Mouse (Mus musculus) heart, embryonic 13.5 days (tissue): ENCODE measurements at regions not wholly inside any gene's neighbourhood (a gene's known extent, or its start where the extent isn't known, plus 50 kb on each side); places are given as distances from the start of the nearest gene placed in this dataset.

Experiments
- ATAC-seq: fragments of 200-750 bp; cut with Nextera tagmentation; 2 replicates; pipeline ENCODE4 v1.8.0; 2017; ENCODE audit warnings: moderate TSS enrichment; ENCODE audit not compliant: insufficient number of reproducible peaks, low FRiP score, low TSS enrichment; ENCODE audit errors: extremely low read depth
- H3K27ac ChIP-seq: fragments of 300-500 bp; sonication (generic); replicated peaks from 2 replicates; pipeline ENCODE4 v1.5.1; 2015; ENCODE audit warnings: moderate library complexity, mild to moderate bottlenecking, inconsistent platforms
- H3K27me3 ChIP-seq: fragments of 300-500 bp; sonication (generic); replicated peaks from 2 replicates; pipeline ENCODE4 v1.6.1; 2015; ENCODE audit warnings: mild to moderate bottlenecking, inconsistent platforms
- H3K36me3 ChIP-seq: fragments of 300-500 bp; sonication (generic); 2 replicates; pipeline ENCODE4 v1.6.1; 2015; ENCODE audit warnings: mild to moderate bottlenecking, inconsistent platforms
- H3K4me1 ChIP-seq: fragments of 300-500 bp; sonication (generic); 2 replicates; pipeline ENCODE4 v1.6.1; 2015; ENCODE audit warnings: inconsistent platforms
- H3K4me2 ChIP-seq: fragments of 300-500 bp; sonication (generic); 2 replicates; pipeline ENCODE4 v1.6.1; 2015; ENCODE audit warnings: inconsistent platforms, mild to moderate bottlenecking, moderate library complexity
- H3K4me3 ChIP-seq: fragments of 300-500 bp; sonication (generic); 2 replicates; pipeline ENCODE4 v1.5.1; 2015; ENCODE audit warnings: moderate library complexity, mild to moderate bottlenecking, inconsistent platforms
- H3K9ac ChIP-seq: fragments of 300-500 bp; sonication (generic); 2 replicates; pipeline ENCODE4 v1.6.1; 2015; ENCODE audit warnings: inconsistent platforms, mild to moderate bottlenecking, moderate library complexity
- H3K9me3 ChIP-seq: fragments of 300-500 bp; sonication (generic); 2 replicates; pipeline ENCODE4 v1.6.1; 2016; ENCODE audit warnings: inconsistent platforms
- WGBS: fragments of 180-500 bp; shearing (Covaris S2); methylation state at CpG from one replicate; pipeline ENCODE4 v1.1.7; 2015; ENCODE audit warnings: mixed read lengths; 5-methylcytosine and 5-hydroxymethylcytosine counted together

DNA sequence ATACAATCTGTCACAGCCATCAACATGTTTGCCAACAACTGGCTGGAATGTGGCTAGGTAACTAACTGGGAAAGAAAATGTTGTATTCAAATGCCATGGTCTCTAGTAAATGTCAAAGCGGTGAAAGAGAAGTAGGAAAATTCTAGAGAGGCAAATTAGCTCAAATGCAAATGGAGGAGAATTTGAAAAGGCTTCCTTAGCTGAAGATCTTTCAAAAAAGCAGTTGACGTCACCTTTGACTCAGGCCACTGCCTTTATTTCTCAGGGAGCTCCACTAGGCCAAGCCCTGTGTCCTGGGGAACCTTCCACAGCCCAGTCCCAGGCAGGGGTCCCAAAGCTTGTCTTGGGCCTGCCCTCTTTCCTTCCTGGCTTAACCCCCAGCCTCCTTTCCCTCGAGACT lies 136.6 kb downstream of the Tmem38b start:
- H3K4me1 ChIP-seq = peaks cover 4% of the 10 kb centered on the region; the same call in 1 of the 2 replicates
- no peak overlapping the region for H3K27ac ChIP-seq
- H3K9me3 ChIP-seq = no peaks in the 10 kb centered on the region
- no peak overlapping the region for H3K4me3 ChIP-seq
- no peaks in the 10 kb centered on the region for H3K36me3 ChIP-seq
- no peak for ATAC-seq
- no peaks in the 10 kb centered on the region for H3K27me3 ChIP-seq
- no peak overlapping the region for H3K9ac ChIP-seq
- no peak overlapping the region for H3K4me2 ChIP-seq
- 71% methylated on average over 3 of the region's 3 CpGs for WGBS

DNA sequence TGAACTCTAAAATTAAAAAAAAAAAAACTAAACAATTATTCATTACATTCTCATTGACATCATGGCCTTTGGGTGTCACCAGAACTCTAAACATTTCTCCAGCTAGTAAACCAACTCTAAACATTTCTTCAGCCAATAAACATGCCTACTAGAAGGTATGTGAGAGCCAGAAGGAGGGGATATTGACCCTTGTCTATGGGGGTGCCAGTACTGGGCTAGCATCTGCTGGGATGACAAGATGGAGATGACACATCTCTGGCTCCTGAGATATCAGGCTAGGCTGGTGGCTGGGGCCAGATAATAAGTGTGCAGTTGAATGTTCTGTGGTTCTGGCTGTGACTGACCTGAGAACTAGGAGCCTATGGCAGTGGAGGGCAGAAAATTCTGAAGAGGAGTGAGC lies 144.6 kb downstream of the Tmem38b start:
- no peak overlapping the region for H3K27ac ChIP-seq
- no peaks in the 10 kb centered on the region for H3K27me3 ChIP-seq
- no peaks in the 10 kb centered on the region for H3K36me3 ChIP-seq
- no peak overlapping the region for H3K9ac ChIP-seq
- peaks cover 2% of the 10 kb centered on the region for H3K4me1 ChIP-seq
- no peak overlapping the region for H3K4me3 ChIP-seq
- no peak overlapping the region for H3K4me2 ChIP-seq
- no peak for ATAC-seq
- H3K9me3 ChIP-seq = peaks cover 6% of the 10 kb centered on the region; the same call in 1 of the 2 replicates

DNA sequence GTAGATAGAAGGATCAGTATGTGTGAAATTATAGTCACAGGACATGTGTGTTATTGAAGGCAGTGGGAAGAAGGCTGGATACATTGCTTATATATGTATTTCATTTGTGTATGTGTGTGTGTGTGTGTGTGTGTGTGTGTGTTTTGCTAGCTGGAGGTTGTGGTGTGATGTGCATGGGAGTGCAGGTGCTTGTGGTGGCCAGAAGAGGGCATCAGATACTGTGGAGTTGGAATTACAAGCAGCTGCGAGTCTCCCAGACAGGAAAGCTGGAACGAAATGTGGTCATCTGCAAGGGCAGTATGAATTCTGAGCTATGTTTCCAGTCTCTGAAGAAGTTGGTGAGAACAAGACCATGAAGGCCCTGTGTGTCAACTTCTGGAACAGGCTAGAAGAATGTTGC lies 145.1 kb downstream of the Tmem38b start:
- Histone ChIP-seq H3K9ac (no peak overlapping the region), H3K4me3 (no peak overlapping the region), H3K36me3 (no peaks in the 10 kb centered on the region), H3K9me3 (peaks cover 6% of the 10 kb centered on the region; the same call in 1 of the 2 replicates), H3K27me3 (no peaks in the 10 kb centered on the region), H3K4me1 (peaks cover 7% of the 10 kb centered on the region), H3K27ac (no peak overlapping the region), H3K4me2 (no peak overlapping the region)
- ATAC-seq = no peak
- 79% methylated on average over 2 of the region's 2 CpGs for WGBS

DNA sequence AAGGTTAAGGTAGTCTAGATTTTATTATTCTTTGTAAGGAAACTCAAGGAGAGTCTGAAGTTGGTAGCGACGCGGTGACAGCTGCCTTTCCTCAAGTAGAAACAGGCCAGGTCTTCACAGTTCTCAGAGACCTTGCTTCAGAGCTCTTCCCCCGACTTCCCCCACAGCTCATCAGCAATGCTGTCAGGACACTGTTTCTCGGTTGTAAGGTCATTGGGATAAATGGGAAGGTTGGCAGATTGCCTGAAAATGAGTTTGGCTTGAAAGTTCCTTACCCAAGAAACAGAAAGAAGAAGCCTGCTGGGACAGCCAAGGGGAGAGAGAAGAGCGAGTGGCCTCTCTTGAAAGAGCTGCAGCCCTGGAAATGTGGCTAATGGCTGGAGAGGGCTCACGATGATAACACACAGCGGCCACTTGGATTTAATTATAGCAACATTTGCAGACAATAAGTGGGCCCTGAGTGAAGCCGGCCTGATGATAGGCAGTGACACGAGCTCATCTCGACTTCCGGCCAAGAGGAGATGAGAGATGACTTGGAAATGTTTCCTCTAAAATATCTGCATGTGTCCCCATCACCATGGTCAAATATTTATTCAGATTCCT lies 150.3 kb downstream of the Tmem38b start:
- Histone ChIP-seq H3K36me3 (no peaks in the 10 kb centered on the region), H3K9me3 (peaks cover under 1% of the 10 kb centered on the region; the same call in 1 of the 2 replicates), H3K4me1 (peaks cover 13% of the 10 kb centered on the region), H3K9ac (no peak overlapping the region), H3K27ac (peak overlapping the region; percentile 50), H3K4me3 (no peak overlapping the region), H3K27me3 (no peaks in the 10 kb centered on the region), H3K4me2 (peak overlapping the region; percentile 49)
- no peak for ATAC-seq
- WGBS = 19% methylated on average over 12 of the region's 12 CpGs

DNA sequence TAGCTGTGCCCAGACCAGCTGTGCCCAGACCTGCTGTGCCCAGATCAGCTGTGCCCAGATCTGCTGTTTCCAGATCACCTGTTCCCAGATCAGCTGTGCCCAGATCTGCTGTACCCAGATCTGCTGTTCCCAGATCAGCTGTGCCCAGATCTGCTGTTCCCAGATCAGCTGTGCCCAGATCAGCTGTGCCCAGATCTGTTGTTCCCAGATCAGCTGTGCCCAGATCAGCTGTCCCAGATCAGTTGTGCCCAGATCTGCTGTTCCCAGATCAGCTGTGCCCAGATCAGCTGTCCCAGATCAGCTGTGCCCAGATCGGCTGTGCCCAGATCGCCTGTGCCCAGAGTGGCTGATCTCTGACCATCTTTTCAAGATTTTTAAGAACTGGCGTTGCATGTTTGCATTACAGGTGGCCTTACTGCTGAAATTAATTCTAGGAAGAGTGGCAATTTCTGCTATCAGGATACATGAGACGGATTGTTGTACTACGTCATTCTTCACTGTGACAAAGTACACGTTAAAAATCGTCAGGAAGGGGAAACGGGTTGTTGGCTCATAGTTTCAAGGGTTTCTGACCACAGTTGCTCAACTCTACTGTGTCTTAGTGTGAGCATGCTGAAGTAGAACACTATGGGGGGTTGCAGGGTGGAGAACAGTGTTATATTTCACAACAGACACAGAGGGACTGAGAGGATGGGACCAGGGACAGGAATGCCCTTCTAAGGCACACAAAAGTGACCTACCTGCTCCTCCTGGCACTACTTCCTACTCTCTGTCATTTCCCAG lies 160.9 kb downstream of the Tmem38b start:
- 74% methylated on average over 8 of the region's 8 CpGs for WGBS
- no peaks in the 10 kb centered on the region for H3K36me3 ChIP-seq
- H3K9me3 ChIP-seq = 0 out of 2 replicates have a peak, but pooled peaks cover 4% of the 10 kb centered on the region
- no peak overlapping the region for H3K4me2 ChIP-seq
- no peak overlapping the region for H3K4me3 ChIP-seq
- H3K4me1 ChIP-seq = no peaks in the 10 kb centered on the region
- no peaks in the 10 kb centered on the region for H3K27me3 ChIP-seq
- H3K27ac ChIP-seq = no peak overlapping the region
- no peak for ATAC-seq
- H3K9ac ChIP-seq = no peak overlapping the region

DNA sequence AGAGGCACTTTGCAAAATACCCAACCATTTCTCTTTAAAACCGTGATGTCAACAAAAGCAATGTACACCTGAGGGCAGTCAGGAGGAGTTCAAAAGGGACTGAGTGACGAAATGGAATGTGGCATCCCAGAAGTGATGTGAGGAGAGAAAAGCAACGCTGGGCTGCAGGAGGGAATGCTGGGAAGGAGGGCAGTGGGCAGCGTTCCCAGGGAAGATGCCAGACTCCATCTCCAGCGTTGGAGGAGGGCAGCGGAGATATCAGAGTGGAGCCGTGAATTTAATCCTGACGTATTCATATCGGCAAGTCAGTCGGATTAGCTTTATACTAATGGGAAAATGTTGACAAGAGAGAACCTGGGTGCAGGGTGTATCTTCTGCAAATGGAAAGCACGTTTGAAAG lies 161.7 kb downstream of the Tmem38b start:
- Histone ChIP-seq H3K4me2 (no peak overlapping the region), H3K9ac (no peak overlapping the region), H3K4me3 (no peak overlapping the region), H3K27me3 (no peaks in the 10 kb centered on the region), H3K36me3 (no peaks in the 10 kb centered on the region), H3K4me1 (no peaks in the 10 kb centered on the region), H3K27ac (no peak overlapping the region), H3K9me3 (no peaks in the 10 kb centered on the region)
- 60% methylated on average over 11 of the region's 11 CpGs for WGBS
- no peak for ATAC-seq

GRCm38 (mm10) chr4:54021069-54021829 lies 195.4 kb downstream of the Tmem38b start:
- H3K36me3 ChIP-seq = no peaks in the 10 kb centered on the region
- H3K4me1 ChIP-seq = no peaks in the 10 kb centered on the region
- H3K4me2 ChIP-seq = 0 out of 2 replicates have a peak overlapping the region, but pooled peaks have one; percentile 3
- H3K27me3 ChIP-seq = no peaks in the 10 kb centered on the region
- no peak overlapping the region for H3K9ac ChIP-seq
- ATAC-seq = no peak
- 54% methylated on average over 12 of the region's 12 CpGs for WGBS
- no peak overlapping the region for H3K27ac ChIP-seq
- no peaks in the 10 kb centered on the region for H3K9me3 ChIP-seq
- H3K4me3 ChIP-seq = no peak overlapping the region

- WGBS = 58% methylated on average over 6 of the region's 6 CpGs
- no peak overlapping the region for H3K4me3 ChIP-seq
- no peaks in the 10 kb centered on the region for H3K9me3 ChIP-seq
- H3K27me3 ChIP-seq = no peaks in the 10 kb centered on the region
- 0 out of 2 replicates have a peak overlapping the region, but pooled peaks have one; percentile 3 for H3K4me2 ChIP-seq
- ATAC-seq = no peak
- H3K4me1 ChIP-seq = no peaks in the 10 kb centered on the region
- no peak overlapping the region for H3K27ac ChIP-seq
- H3K36me3 ChIP-seq = no peaks in the 10 kb centered on the region
- H3K9ac ChIP-seq = no peak overlapping the region
Observed at GRCm38 (mm10) chr4:54021861-54022385, 196.1 kb downstream of the Tmem38b start.

- no peaks in the 10 kb centered on the region for H3K36me3 ChIP-seq
- peaks cover 11% of the 10 kb centered on the region for H3K4me1 ChIP-seq
- no peak overlapping the region for H3K9ac ChIP-seq
- H3K27ac ChIP-seq = no peak overlapping the region
- H3K4me2 ChIP-seq = no peak overlapping the region
- H3K4me3 ChIP-seq = no peak overlapping the region
- H3K27me3 ChIP-seq = no peaks in the 10 kb centered on the region
- no peak for ATAC-seq
- H3K9me3 ChIP-seq = no peaks in the 10 kb centered on the region
- WGBS = 71% methylated on average over 3 of the region's 3 CpGs
Observed at GRCm38 (mm10) chr4:54026919-54027318, 201.1 kb downstream of the Tmem38b start.

- 22% methylated on average over 5 of the region's 5 CpGs for WGBS
- Histone ChIP-seq H3K9ac (no peak overlapping the region), H3K27ac (no peak overlapping the region), H3K4me1 (peaks cover 11% of the 10 kb centered on the region), H3K4me3 (no peak overlapping the region), H3K27me3 (no peaks in the 10 kb centered on the region), H3K4me2 (no peak overlapping the region), H3K9me3 (no peaks in the 10 kb centered on the region), H3K36me3 (no peaks in the 10 kb centered on the region)
- no peak for ATAC-seq
Observed at GRCm38 (mm10) chr4:54027565-54028237, 201.9 kb downstream of the Tmem38b start.
